Mouse (Mus musculus) limb, embryonic 14.5 days (tissue): ENCODE data around the gene Dctn2. TPM values are rescaled to one million over a fixed set of nuclear protein-coding genes. Genes with fewer than 3 reads are reported as not detected.

ENCODE experiments used
- ATAC-seq: fragments of 200-750 bp; cut with Nextera tagmentation; 2 replicates; pipeline ENCODE4 v1.8.0; 2017; ENCODE audit warnings: low read depth, moderate number of reproducible peaks, moderate TSS enrichment; ENCODE audit not compliant: low FRiP score
- DNase-seq: peaks from one replicate; pipeline ENCODE4 v3.0.0-alpha.2; 2015; ENCODE audit warnings: low spot score
- H3K27ac ChIP-seq: fragments of 300-500 bp; sonication (generic); replicated peaks from 2 replicates; pipeline ENCODE4 v1.5.1; 2014; ENCODE audit warnings: low read depth, mild to moderate bottlenecking, low read length, moderate library complexity, mixed read lengths
- H3K27me3 ChIP-seq: fragments of 300-500 bp; sonication (generic); 2 replicates; pipeline ENCODE4 v1.6.1; 2014; ENCODE audit warnings: low read length, mixed read lengths; ENCODE audit not compliant: control insufficient read depth, insufficient read depth
- H3K36me3 ChIP-seq: fragments of 300-500 bp; sonication (generic); 2 replicates; pipeline ENCODE4 v1.6.1; 2014; ENCODE audit warnings: mild to moderate bottlenecking, low read length, moderate library complexity, mixed read lengths; ENCODE audit not compliant: control insufficient read depth, insufficient read depth
- H3K4me1 ChIP-seq: fragments of 300-500 bp; sonication (generic); 2 replicates; pipeline ENCODE4 v1.6.1; 2014; ENCODE audit warnings: antibody characterized with exemption, low read length, mixed read lengths; ENCODE audit not compliant: control insufficient read depth, insufficient read depth
- H3K4me2 ChIP-seq: fragments of 300-500 bp; sonication (generic); replicated peaks from 2 replicates; pipeline ENCODE4 v1.6.1; 2014; ENCODE audit warnings: low read depth, mild to moderate bottlenecking, low read length, moderate library complexity; ENCODE audit not compliant: severe bottlenecking
- H3K4me3 ChIP-seq: fragments of 300-500 bp; sonication (generic); replicated peaks from 2 replicates; pipeline ENCODE4 v1.5.1; 2014; ENCODE audit warnings: low read length
- H3K9ac ChIP-seq: fragments of 300-500 bp; sonication (generic); 2 replicates; pipeline ENCODE4 v1.6.1; 2014; ENCODE audit warnings: mild to moderate bottlenecking, low read depth, low read length, moderate library complexity; ENCODE audit not compliant: severe bottlenecking
- H3K9me3 ChIP-seq: fragments of 300-500 bp; sonication (generic); 2 replicates; pipeline ENCODE4 v1.6.1; 2016; ENCODE audit warnings: low read length; ENCODE audit not compliant: control insufficient read depth
- POLR2A ChIP-seq: fragments of 200-500 bp; IDR thresholded peaks from 2 replicates; pipeline ENCODE4 v1.8.0; 2012; ENCODE audit warnings: inconsistent platforms, mild to moderate bottlenecking, moderate library complexity, borderline replicate concordance; ENCODE audit not compliant: insufficient read depth, insufficient read length; ENCODE audit errors: extremely low read depth
- WGBS: fragments of 180-500 bp; shearing (Covaris S2); extraction: QIAGEN DNeasy Blood & Tissue Kit; methylation state at CpG from one replicate; pipeline ENCODE4 v1.1.7; 2014; 5-methylcytosine and 5-hydroxymethylcytosine counted together
- polyA plus RNA-seq, 2 experiments: library from polyadenylated mRNA; depleted of rRNA in 1 of 2; stranded (reverse) in 1 of 2; unstranded in 1 of 2; fragments of >200 nt; fragmentation: Nextera tagmentation in 1 of 2; extraction: Ambion mirVana in 1 of 2; gene quantifications; 2 replicates each; pipeline versions ENCODE4 v1.2.1 to v1.2.3; 2012 to 2014

Dctn2 gene
- polyA plus RNA-seq, 2 experiments = 168 to 221 TPM

GRCm38 (mm10) chr10:127291881-127292638 lies 25.9 kb downstream of the Dctn2 start:
- ATAC-seq (no peak), DNase-seq (no peak)
- Histone ChIP-seq H3K27ac (no peak overlapping the region), H3K36me3 (peaks cover 54% of the 10 kb centered on the region), H3K9me3 (no peaks in the 10 kb centered on the region), H3K9ac (0 out of 2 replicates have a peak overlapping the region, but pooled peaks have one; percentile 4), H3K27me3 (no peaks in the 10 kb centered on the region), H3K4me3 (peak overlapping the region; percentile 72), H3K4me2 (peak overlapping the region; percentile 92), H3K4me1 (peaks cover 28% of the 10 kb centered on the region)
- TF ChIP-seq POLR2A = no peak
- WGBS = 58% methylated on average over 5 of the region's 5 CpGs

- Histone ChIP-seq H3K4me2 (no peak overlapping the region), H3K4me3 (no peak overlapping the region), H3K9ac (no peak overlapping the region), H3K36me3 (peaks cover 60% of the 10 kb centered on the region), H3K27me3 (no peaks in the 10 kb centered on the region), H3K27ac (no peak overlapping the region), H3K9me3 (no peaks in the 10 kb centered on the region), H3K4me1 (peaks cover 19% of the 10 kb centered on the region)
- no peak for TF ChIP-seq POLR2A
- ATAC-seq = no peak
- WGBS = 83% methylated on average over 6 of the region's 6 CpGs
- DNase-seq = no peak
Measured at GRCm38 (mm10) chr10:127292987-127293538, 26.9 kb downstream of the Dctn2 start.

GRCm38 (mm10) chr10:127293590-127294113 lies 27.5 kb downstream of the Dctn2 start:
- no peaks in the 10 kb centered on the region for H3K9me3 ChIP-seq
- H3K4me3 ChIP-seq = no peak overlapping the region
- WGBS = 84% methylated on average over 3 of the region's 3 CpGs
- no peak overlapping the region for H3K4me2 ChIP-seq
- no peak for TF ChIP-seq POLR2A
- DNase-seq (no peak), ATAC-seq (no peak)
- H3K36me3 ChIP-seq = peaks cover 64% of the 10 kb centered on the region
- peaks cover 19% of the 10 kb centered on the region for H3K4me1 ChIP-seq
- no peak overlapping the region for H3K9ac ChIP-seq
- H3K27ac ChIP-seq = no peak overlapping the region
- H3K27me3 ChIP-seq = no peaks in the 10 kb centered on the region

GRCm38 (mm10) chr10:127294895-127295510 lies 28.8 kb downstream of the Dctn2 start:
- no peaks in the 10 kb centered on the region for H3K9me3 ChIP-seq
- peaks cover 78% of the 10 kb centered on the region for H3K36me3 ChIP-seq
- no peaks in the 10 kb centered on the region for H3K27me3 ChIP-seq
- H3K9ac ChIP-seq = no peak overlapping the region
- H3K4me2 ChIP-seq = no peak overlapping the region
- H3K27ac ChIP-seq = no peak overlapping the region
- H3K4me1 ChIP-seq = peaks cover 11% of the 10 kb centered on the region
- H3K4me3 ChIP-seq = no peak overlapping the region
- TF ChIP-seq POLR2A = no peak
- DNase-seq (no peak), ATAC-seq (no peak)
- WGBS = 88% methylated on average over 10 of the region's 10 CpGs

- WGBS = 90% methylated on average over 24 of the region's 24 CpGs
- Histone ChIP-seq H3K27me3 (no peaks in the 10 kb centered on the region), H3K36me3 (peaks cover 88% of the 10 kb centered on the region), H3K4me3 (no peak overlapping the region), H3K27ac (no peak overlapping the region), H3K9me3 (no peaks in the 10 kb centered on the region), H3K4me2 (no peak overlapping the region), H3K4me1 (peaks cover 11% of the 10 kb centered on the region), H3K9ac (no peak overlapping the region)
- DNase-seq (no peak), ATAC-seq (no peak)
- no peak for TF ChIP-seq POLR2A
Measured at GRCm38 (mm10) chr10:127295986-127296794, 30.0 kb downstream of the Dctn2 start.
